Mouse (Mus musculus) embryonic facial prominence, embryonic 14.5 days (tissue): ENCODE results near the gene Tex21. TPM values are rescaled to one million over a fixed set of nuclear protein-coding genes. Genes with fewer than 3 reads are reported as not detected.

Source experiments
- ATAC-seq: fragments of 200-750 bp; cut with Nextera tagmentation; 2 replicates; pipeline ENCODE4 v1.8.0; 2017; ENCODE audit warnings: low read depth, moderate number of reproducible peaks, moderate TSS enrichment
- DNase-seq: peaks from one replicate; pipeline ENCODE4 v3.0.0-alpha.2; 2015; ENCODE audit warnings: low spot score
- H3K27ac ChIP-seq: fragments of 300-500 bp; sonication (generic); replicated peaks from 2 replicates; pipeline ENCODE4 v1.5.1; 2014; ENCODE audit warnings: low read depth, mild to moderate bottlenecking, low read length, moderate library complexity
- H3K27me3 ChIP-seq: fragments of 300-500 bp; sonication (generic); replicated peaks from 2 replicates; pipeline ENCODE4 v1.6.1; 2014; ENCODE audit warnings: low read length; ENCODE audit not compliant: control insufficient read depth, insufficient read depth
- H3K36me3 ChIP-seq: fragments of 300-500 bp; sonication (generic); 2 replicates; pipeline ENCODE4 v1.6.1; 2014; ENCODE audit warnings: low read length, mixed read lengths; ENCODE audit not compliant: control insufficient read depth, insufficient read depth
- H3K4me1 ChIP-seq: fragments of 300-500 bp; sonication (generic); 2 replicates; pipeline ENCODE4 v1.6.1; 2014; ENCODE audit warnings: antibody characterized with exemption, low read length; ENCODE audit not compliant: control insufficient read depth, insufficient read depth
- H3K4me2 ChIP-seq: fragments of 300-500 bp; sonication (generic); 2 replicates; pipeline ENCODE4 v1.6.1; 2014; ENCODE audit warnings: low read depth, mild to moderate bottlenecking, low read length, moderate library complexity, mixed read lengths
- H3K4me3 ChIP-seq: fragments of 300-500 bp; sonication (generic); 2 replicates; pipeline ENCODE4 v1.5.1; 2014; ENCODE audit warnings: low read depth, mild to moderate bottlenecking, low read length
- H3K9ac ChIP-seq: fragments of 300-500 bp; sonication (generic); 2 replicates; pipeline ENCODE4 v1.6.1; 2014; ENCODE audit warnings: low read depth, mild to moderate bottlenecking, low read length, moderate library complexity, mixed read lengths
- H3K9me3 ChIP-seq: fragments of 300-500 bp; sonication (generic); 2 replicates; pipeline ENCODE4 v1.6.1; 2016; ENCODE audit warnings: low read length; ENCODE audit not compliant: control insufficient read depth
- WGBS: fragments of 180-500 bp; shearing (Covaris S2); extraction: QIAGEN DNeasy Blood & Tissue Kit; methylation state at CpG from one replicate; pipeline ENCODE4 v1.1.7; 2014; 5-methylcytosine and 5-hydroxymethylcytosine counted together
- polyA plus RNA-seq: library from polyadenylated mRNA; unstranded; fragments of >200 nt; fragmentation: Nextera tagmentation; extraction: Ambion mirVana; gene quantifications from 2 replicates; pipeline ENCODE4 v1.2.1, GENCODE M21; 2014

The Tex21 gene
- polyA plus RNA-seq, 1 experiment from 2014 or later = 0.08 TPM

- H3K9me3 ChIP-seq = no peaks in the 10 kb centered on the region
- no peaks in the 10 kb centered on the region for H3K27me3 ChIP-seq
- DNase-seq (no peak), ATAC-seq (no peak)
- H3K27ac ChIP-seq = no peak overlapping the region
- WGBS = 51% methylated on average over 6 of the region's 6 CpGs
- no peak overlapping the region for H3K4me2 ChIP-seq
- H3K4me1 ChIP-seq = no peaks in the 10 kb centered on the region
- H3K9ac ChIP-seq = no peak overlapping the region
- no peak overlapping the region for H3K4me3 ChIP-seq
- H3K36me3 ChIP-seq = no peaks in the 10 kb centered on the region
Measured at GRCm38 (mm10) chr12:76184271-76184670, 62.3 kb downstream of the Tex21 start.

GRCm38 (mm10) chr12:76182831-76183230 is 63.7 kb downstream of the Tex21 start:
- no peaks in the 10 kb centered on the region for H3K9me3 ChIP-seq
- no peaks in the 10 kb centered on the region for H3K4me1 ChIP-seq
- no peak overlapping the region for H3K4me2 ChIP-seq
- H3K27me3 ChIP-seq = no peaks in the 10 kb centered on the region
- H3K9ac ChIP-seq = no peak overlapping the region
- H3K27ac ChIP-seq = no peak overlapping the region
- DNase-seq (no peak), ATAC-seq (no peak)
- H3K36me3 ChIP-seq = no peaks in the 10 kb centered on the region
- H3K4me3 ChIP-seq = no peak overlapping the region
- 89% methylated on average over 6 of the region's 6 CpGs for WGBS

GRCm38 (mm10) chr12:76181471-76181870 is 65.1 kb downstream of the Tex21 start:
- Histone ChIP-seq H3K4me3 (no peak overlapping the region), H3K27ac (no peak overlapping the region), H3K4me2 (no peak overlapping the region), H3K36me3 (no peaks in the 10 kb centered on the region), H3K27me3 (no peaks in the 10 kb centered on the region), H3K4me1 (no peaks in the 10 kb centered on the region), H3K9me3 (no peaks in the 10 kb centered on the region), H3K9ac (no peak overlapping the region)
- DNase-seq = no peak
- no peak for ATAC-seq
- WGBS = 50% methylated on average over 8 of the region's 8 CpGs

GRCm38 (mm10) chr12:76180442-76180841 is 66.1 kb downstream of the Tex21 start:
- no peak overlapping the region for H3K9ac ChIP-seq
- no peak for ATAC-seq

GRCm38 (mm10) chr12:76179527-76179926 is 67.0 kb downstream of the Tex21 start:
- H3K9ac ChIP-seq = no peak overlapping the region
- H3K9me3 ChIP-seq = no peaks in the 10 kb centered on the region
- H3K4me1 ChIP-seq = no peaks in the 10 kb centered on the region
- H3K4me2 ChIP-seq = no peak overlapping the region
- no peaks in the 10 kb centered on the region for H3K36me3 ChIP-seq
- H3K27me3 ChIP-seq = 0 out of 2 replicates have a peak, but pooled peaks cover 3% of the 10 kb centered on the region
- H3K4me3 ChIP-seq = no peak overlapping the region
- WGBS = 54% methylated on average over 4 of the region's 4 CpGs
- no peak overlapping the region for H3K27ac ChIP-seq
- no peak for DNase-seq
- 0 out of 2 replicates have a peak, but pooled peaks have one; percentile 27 for ATAC-seq

More at GRCm38 (mm10) chr12:76180442-76180841, 66.1 kb downstream of the Tex21 start:
- H3K36me3 ChIP-seq = no peaks in the 10 kb centered on the region
- no peak overlapping the region for H3K4me3 ChIP-seq
- no peak overlapping the region for H3K4me2 ChIP-seq
- DNase-seq = no peak
- H3K27ac ChIP-seq = no peak overlapping the region
- no peaks in the 10 kb centered on the region for H3K9me3 ChIP-seq
- H3K27me3 ChIP-seq = no peaks in the 10 kb centered on the region
- WGBS = 60% methylated on average over 6 of the region's 6 CpGs
- H3K4me1 ChIP-seq = no peaks in the 10 kb centered on the region

- Histone ChIP-seq H3K27me3 (0 out of 2 replicates have a peak, but pooled peaks cover 4% of the 10 kb centered on the region), H3K36me3 (no peaks in the 10 kb centered on the region), H3K4me2 (no peak overlapping the region), H3K9ac (no peak overlapping the region), H3K27ac (no peak overlapping the region), H3K4me3 (no peak overlapping the region), H3K4me1 (no peaks in the 10 kb centered on the region), H3K9me3 (no peaks in the 10 kb centered on the region)
- ATAC-seq (no peak), DNase-seq (peak; percentile 58)
- WGBS = 57% methylated on average over 5 of the region's 5 CpGs
Measured at GRCm38 (mm10) chr12:76179051-76179450, 67.5 kb downstream of the Tex21 start.

- 0 out of 2 replicates have a peak, but pooled peaks cover 4% of the 10 kb centered on the region for H3K27me3 ChIP-seq
- peak; percentile 81; the same call in 1 of the 2 replicates for ATAC-seq
Measured at GRCm38 (mm10) chr12:76177864-76178518, 68.6 kb downstream of the Tex21 start.

GRCm38 (mm10) chr12:76177000-76177863 is 69.3 kb downstream of the Tex21 start, which contains the start of gene Esr2:
Gene Esr2, minus strand, starts transcription at chr12:76177259.
- Histone ChIP-seq H3K4me1 (no peaks in the 10 kb centered on the region), H3K27ac (no peak within 1 kb of the TSS), H3K36me3 (no peaks in the 10 kb centered on the region), H3K4me3 (peak within 1 kb of the TSS; percentile 40), H3K27me3 (0 out of 2 replicates have a peak, but pooled peaks cover 4% of the 10 kb centered on the region), H3K9ac (peak within 1 kb of the TSS; percentile 47), H3K4me2 (peak within 1 kb of the TSS; percentile 95), H3K9me3 (no peaks in the 10 kb centered on the region)
- ATAC-seq (0 out of 2 replicates have a peak, but pooled peaks have one; percentile 76), DNase-seq (peak; percentile 68)
- under 1% methylated on average over 39 of the region's 39 CpGs for WGBS

More at GRCm38 (mm10) chr12:76177864-76178518, 68.6 kb downstream of the Tex21 start:
- peak overlapping the region; percentile 95 for H3K4me2 ChIP-seq
- H3K27ac ChIP-seq = no peak overlapping the region
- H3K9me3 ChIP-seq = no peaks in the 10 kb centered on the region
- H3K36me3 ChIP-seq = no peaks in the 10 kb centered on the region
- no peaks in the 10 kb centered on the region for H3K4me1 ChIP-seq
- peak overlapping the region; percentile 40 for H3K4me3 ChIP-seq
- no peak overlapping the region for H3K9ac ChIP-seq
- DNase-seq = peak; percentile 80
- WGBS = 36% methylated on average over 16 of the region's 16 CpGs
